Mouse (Mus musculus) brown adipose tissue, adult 24 weeks (tissue): ENCODE results near the gene Hmgcl. TPM values are rescaled to one million over a fixed set of nuclear protein-coding genes. Genes with fewer than 3 reads are reported as not detected.

Experiments used
- H3K27ac ChIP-seq: fragments of 200-500 bp; replicated peaks from 2 replicates; pipeline ENCODE4 v1.5.1; 2012; ENCODE audit warnings: low read depth, mild to moderate bottlenecking, low read length
- H3K4me1 ChIP-seq: fragments of 200-500 bp; 2 replicates; pipeline ENCODE4 v1.6.1; 2012; ENCODE audit warnings: low read length, mixed read lengths; ENCODE audit not compliant: control insufficient read depth, insufficient read depth, insufficient read length
- H3K4me3 ChIP-seq: fragments of 200-500 bp; 2 replicates; pipeline ENCODE4 v1.5.1; 2012; ENCODE audit warnings: low read depth, mild to moderate bottlenecking, low read length, moderate library complexity; ENCODE audit not compliant: insufficient read depth
- polyA plus RNA-seq: library from polyadenylated mRNA; stranded (reverse); fragments of >200 nt; gene quantifications from 2 replicates; pipeline ENCODE4 v1.2.4, GENCODE M21; 2012; ENCODE audit not compliant: missing spikeins, insufficient read depth, insufficient read length

Hmgcl gene
- polyA plus RNA-seq, 1 experiment = 79.9 TPM

- Histone ChIP-seq H3K4me3 (no peak overlapping the region), H3K4me1 (peaks cover 24% of the 10 kb centered on the region), H3K27ac (no peak overlapping the region)
Measured at GRCm38 (mm10) chr4:135961709-135962108, 15.5 kb downstream of the Hmgcl start.

GRCm38 (mm10) chr4:135962198-135962597, 15.9 kb downstream of the Hmgcl start:
- peak overlapping the region; percentile 67; the same call in 1 of the 2 replicates for H3K27ac ChIP-seq
- H3K4me1 ChIP-seq = peaks cover 24% of the 10 kb centered on the region
- no peak overlapping the region for H3K4me3 ChIP-seq

- Histone ChIP-seq H3K27ac (peak overlapping the region; percentile 99), H3K4me3 (peak overlapping the region; percentile 79)
Measured at GRCm38 (mm10) chr4:135962946-135963345, 16.7 kb downstream of the Hmgcl start.

GRCm38 (mm10) chr4:135963457-135964193, 17.4 kb downstream of the Hmgcl start, which contains the start of gene Gale:
Gale (plus strand) TSS chr4:135963727.
- Histone ChIP-seq H3K27ac (peak within 1 kb of the TSS; percentile 99), H3K4me3 (peak within 1 kb of the TSS; percentile 80), H3K4me1 (peaks cover 13% of the 10 kb centered on the region)

More at GRCm38 (mm10) chr4:135962946-135963345, 16.7 kb downstream of the Hmgcl start:
- peaks cover 18% of the 10 kb centered on the region for H3K4me1 ChIP-seq

GRCm38 (mm10) chr4:135964426-135964825, 18.2 kb downstream of the Hmgcl start:
- Histone ChIP-seq H3K4me3 (peak overlapping the region; percentile 80), H3K27ac (peak overlapping the region; percentile 42), H3K4me1 (peaks cover 5% of the 10 kb centered on the region; the same call in 1 of the 2 replicates)

DNA sequence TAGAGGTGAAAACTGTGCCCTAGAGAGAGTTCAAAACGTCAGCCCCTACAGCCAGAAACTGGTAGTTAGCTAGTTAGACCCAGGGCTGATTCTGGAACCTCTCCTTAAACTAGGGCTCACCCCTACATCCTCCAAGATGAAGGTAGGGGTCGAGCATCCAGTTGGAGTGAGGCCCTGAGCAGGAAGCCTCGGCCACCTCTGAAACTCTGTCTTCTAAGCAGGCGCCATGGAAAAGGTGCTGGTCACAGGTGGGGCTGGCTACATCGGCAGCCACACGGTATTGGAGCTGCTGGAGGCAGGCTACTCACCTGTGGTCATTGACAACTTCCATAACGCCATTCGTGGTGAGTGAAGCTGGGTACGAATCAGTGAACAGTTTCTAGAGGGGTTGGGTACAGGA, 18.9 kb downstream of the Hmgcl start:
- H3K4me3 ChIP-seq = no peak overlapping the region; the same call in 1 of the 2 replicates
- no peaks in the 10 kb centered on the region for H3K4me1 ChIP-seq
- H3K27ac ChIP-seq = 0 out of 2 replicates have a peak overlapping the region, but pooled peaks have one; percentile 42

GRCm38 (mm10) chr4:135966283-135966682, 20.0 kb downstream of the Hmgcl start:
- Histone ChIP-seq H3K4me1 (peaks cover under 1% of the 10 kb centered on the region; the same call in 1 of the 2 replicates), H3K27ac (no peak overlapping the region), H3K4me3 (no peak overlapping the region)

DNA sequence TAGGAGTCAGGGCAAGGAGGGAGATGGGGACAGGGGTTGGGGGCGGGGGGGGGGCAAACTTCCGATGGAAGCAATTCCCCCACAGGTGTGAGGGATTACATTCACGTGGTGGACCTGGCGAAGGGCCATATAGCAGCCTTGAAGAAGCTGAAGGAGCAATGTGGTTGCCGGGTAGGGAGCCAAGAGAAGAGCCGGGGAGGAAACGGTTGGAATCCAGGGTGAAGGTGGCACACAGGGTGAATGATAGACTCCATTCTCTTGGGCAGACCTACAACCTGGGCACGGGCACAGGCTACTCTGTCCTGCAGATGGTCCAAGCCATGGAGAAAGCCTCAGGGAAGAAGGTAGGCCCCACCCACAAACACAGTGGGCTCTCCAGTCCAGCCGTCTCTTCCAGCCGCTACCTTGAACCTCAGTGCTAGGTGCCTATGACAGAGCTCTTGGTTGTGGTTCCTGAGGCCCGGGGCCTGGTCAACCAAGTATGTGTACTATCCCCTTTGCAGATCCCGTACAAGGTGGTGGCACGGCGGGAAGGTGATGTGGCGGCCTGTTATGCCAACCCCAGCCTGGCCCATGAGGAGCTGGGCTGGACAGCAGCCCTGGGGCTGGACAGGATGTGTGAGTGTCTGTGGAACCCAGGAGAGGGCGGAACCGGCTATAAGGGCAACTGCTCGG, 21.0 kb downstream of the Hmgcl start:
- H3K4me1 ChIP-seq = peaks cover 3% of the 10 kb centered on the region; the same call in 1 of the 2 replicates
- no peak overlapping the region for H3K27ac ChIP-seq
- H3K4me3 ChIP-seq = no peak overlapping the region

GRCm38 (mm10) chr4:135968271-135968869, 22.1 kb downstream of the Hmgcl start:
- H3K27ac ChIP-seq = no peak overlapping the region
- H3K4me1 ChIP-seq = peaks cover 3% of the 10 kb centered on the region; the same call in 1 of the 2 replicates
- no peak overlapping the region for H3K4me3 ChIP-seq

- Histone ChIP-seq H3K27ac (no peak overlapping the region), H3K4me1 (peaks cover 3% of the 10 kb centered on the region; the same call in 1 of the 2 replicates), H3K4me3 (no peak overlapping the region)
Measured at GRCm38 (mm10) chr4:135969070-135969750, 23.0 kb downstream of the Hmgcl start.

- H3K4me3 ChIP-seq = no peak overlapping the region
- no peak overlapping the region for H3K27ac ChIP-seq
- H3K4me1 ChIP-seq = peaks cover 3% of the 10 kb centered on the region; the same call in 1 of the 2 replicates
Measured at GRCm38 (mm10) chr4:135970585-135970984, 24.3 kb downstream of the Hmgcl start.

GRCm38 (mm10) chr4:135971805-135972555, 25.7 kb downstream of the Hmgcl start:
- Histone ChIP-seq H3K27ac (peak overlapping the region; percentile 27; the same call in 1 of the 2 replicates), H3K4me3 (peak overlapping the region; percentile 69), H3K4me1 (peaks cover 3% of the 10 kb centered on the region; the same call in 1 of the 2 replicates)

- peak within 1 kb of the TSS; percentile 27; the same call in 1 of the 2 replicates for H3K27ac ChIP-seq
- peaks cover 3% of the 10 kb centered on the region; the same call in 1 of the 2 replicates for H3K4me1 ChIP-seq
- H3K4me3 ChIP-seq = peak within 1 kb of the TSS; percentile 69
Measured at GRCm38 (mm10) chr4:135972556-135972906, 26.3 kb downstream of the Hmgcl start, which contains the start of gene Lypla2. Lypla2 (minus strand) TSS chr4:135972626.
